ENCODE assay signal across 19 mouse cellular contexts in the genomic region with DNA sequence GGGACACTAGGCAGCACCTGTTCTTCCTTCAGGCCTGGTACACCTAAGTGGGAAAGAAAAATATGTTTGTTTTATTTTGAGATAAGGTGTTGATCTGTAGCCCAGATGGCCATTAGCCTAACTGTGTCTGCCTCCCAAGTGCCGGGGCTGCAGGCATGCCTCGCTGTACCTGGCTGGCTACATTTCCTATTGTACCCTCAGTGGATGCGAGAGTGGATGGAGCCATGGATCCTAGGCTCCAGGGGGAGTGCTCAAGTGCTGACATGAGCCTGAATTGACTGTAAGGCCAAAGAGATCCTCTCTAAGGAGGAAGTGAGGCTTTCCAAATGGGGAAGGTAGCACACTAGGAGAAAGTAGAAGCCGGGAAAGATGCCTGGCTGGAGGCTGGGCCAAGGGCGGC. TPM values are rescaled to one million over a fixed set of nuclear protein-coding genes. Genes with fewer than 3 reads are reported as not detected.
DNase-seq lines count a peak whose midpoint lies in the region; ATAC-seq lines count a peak whose summit lies in the region.
"Had no signal": no experiment of that assay in that cellular context is flagged by ENCODE, and none has a peak within 500 bp of the region (broad histone marks: within the 10 kb centered on the region; RNA-seq: fewer than 3 reads in every experiment).

No protein-coding gene starts in this region.

- no peaks in the 10 kb centered on the region for H3K9me3 ChIP-seq in heart, embryonic 14.5 days (ENCODE audit: control insufficient read depth, low read length)
- no peaks in the 10 kb centered on the region for H3K9me3 ChIP-seq in midbrain, embryonic 10.5 days (replicated peaks)
- H3K9me3 ChIP-seq in midbrain, embryonic 11.5 days (ENCODE audit: control insufficient read depth, low read length), result no peaks in the 10 kb centered on the region
- H3K9me3 ChIP-seq: embryonic facial prominence, embryonic 12.5 days; heart, embryonic 13.5 days; hindbrain, embryonic 13.5 days; intestine, embryonic 15.5 days had no signal

- no peak for DNase-seq in heart, adult 8-10 months (ENCODE audit: low spot score)
- no peak for DNase-seq in midbrain, embryonic 10.5 days (ENCODE audit: low spot score)
- DNase-seq in midbrain, embryonic 11.5 days (ENCODE audit: low spot score, missing footprints), result no peak
- DNase-seq in cerebellum, adult 11 months, result no peak
- DNase-seq: adrenal gland, adult 8-10 months; adrenal gland, postnatal 36 days; cerebellum, adult 8-10 months; cerebellum, postnatal 14 days; embryo, embryonic 11 days; gastrocnemius, postnatal 36 days; heart, postnatal 10 days; heart, postnatal 4 days had no signal

- peaks cover 24% of the 10 kb centered on the region for H3K36me3 ChIP-seq in heart, embryonic 14.5 days (ENCODE audit: control insufficient read depth, insufficient read depth, low read length)
- H3K36me3 ChIP-seq in midbrain, embryonic 10.5 days, result peaks cover 23% of the 10 kb centered on the region
- H3K36me3 ChIP-seq in midbrain, embryonic 11.5 days (ENCODE audit: control insufficient read depth, insufficient read depth, low read length), result peaks cover 9% of the 10 kb centered on the region

- no peak overlapping the region for H3K4me3 ChIP-seq in heart, embryonic 14.5 days (ENCODE audit: control insufficient read depth in 1 of 2, insufficient read depth in 1 of 2, low read depth in 1 of 2, low read length in 2 of 2)
- no peak overlapping the region for H3K4me3 ChIP-seq in midbrain, embryonic 10.5 days
- no peak overlapping the region for H3K4me3 ChIP-seq in midbrain, embryonic 11.5 days (ENCODE audit: low read depth, low read length)

- WGBS in heart, embryonic 14.5 days, result 71% methylated on average over 5 of the region's 5 CpGs
- WGBS in midbrain, embryonic 10.5 days, result 81% methylated on average over 5 of the region's 5 CpGs
- 82% methylated on average over 5 of the region's 5 CpGs for WGBS in midbrain, embryonic 11.5 days

- no peak for ATAC-seq in heart, embryonic 14.5 days (ENCODE audit: insufficient number of reproducible peaks, insufficient read depth, low FRiP score, low read depth)
- no peak for ATAC-seq in midbrain, embryonic 11.5 days (ENCODE audit: low FRiP score)
- 0 out of 2 replicates have a peak, but pooled peaks have one; percentile 3 for ATAC-seq in megakaryocyte, adult 5-6 weeks (ENCODE audit: poor library complexity, severe bottlenecking)
- ATAC-seq: intestine, embryonic 15.5 days had no signal

- H3K4me1 ChIP-seq in heart, embryonic 14.5 days (ENCODE audit: control insufficient read depth in 2 of 2, insufficient read depth in 2 of 2, low read length in 2 of 2), result peaks cover 17 to 38% of the 10 kb centered on the region in 2 experiments
- peaks cover 70% of the 10 kb centered on the region for H3K4me1 ChIP-seq in midbrain, embryonic 10.5 days
- peaks cover 25% of the 10 kb centered on the region for H3K4me1 ChIP-seq in midbrain, embryonic 11.5 days (ENCODE audit: control insufficient read depth, insufficient read depth, low read length)

- H3K9ac ChIP-seq in heart, embryonic 14.5 days (ENCODE audit: low read length), result 0 out of 2 replicates have a peak overlapping the region, but pooled peaks have one; percentile 3
- no peak overlapping the region for H3K9ac ChIP-seq in midbrain, embryonic 11.5 days (ENCODE audit: low read length)
- H3K9ac ChIP-seq: embryonic facial prominence, embryonic 12.5 days; intestine, embryonic 15.5 days had no signal

- H3K4me2 ChIP-seq in heart, embryonic 14.5 days (ENCODE audit: low read length), result no peak overlapping the region
- no peak overlapping the region for H3K4me2 ChIP-seq in midbrain, embryonic 11.5 days

- H3K27me3 ChIP-seq in heart, embryonic 14.5 days (ENCODE audit: control insufficient read depth, insufficient read depth, low read length), result peaks cover 12% of the 10 kb centered on the region
- H3K27me3 ChIP-seq in midbrain, embryonic 10.5 days (ENCODE audit: low read depth, poor library complexity, severe bottlenecking), result peaks cover 56% of the 10 kb centered on the region
- peaks cover 26% of the 10 kb centered on the region for H3K27me3 ChIP-seq in midbrain, embryonic 11.5 days (ENCODE audit: control insufficient read depth, insufficient read depth, low read length)
- H3K27me3 ChIP-seq: intestine, embryonic 15.5 days had no signal

- no peak overlapping the region for H3K27ac ChIP-seq in heart, embryonic 14.5 days (replicated peaks in 1 of 2; ENCODE audit: control insufficient read depth in 1 of 2, insufficient read depth in 1 of 2, low read depth in 2 of 2, low read length in 2 of 2)
- H3K27ac ChIP-seq in midbrain, embryonic 10.5 days (replicated peaks), result 0 out of 2 replicates have a peak overlapping the region, but pooled peaks have one; percentile 5
- no peak overlapping the region for H3K27ac ChIP-seq in midbrain, embryonic 11.5 days (ENCODE audit: low read depth, low read length)
- H3K27ac ChIP-seq: embryonic facial prominence, embryonic 12.5 days; heart, embryonic 13.5 days; hindbrain, embryonic 13.5 days; intestine, embryonic 15.5 days had no signal

RNA-seq across cellular contexts. Expression of a gene that starts 0.9 kb away (rescaled TPM):
- polyA plus RNA-seq in heart, embryonic 14.5 days (2014; fragmentation: Nextera tagmentation; extraction: Ambion mirVana), result 0.27 TPM in 1 of 2 replicates, not detected in the other
- total RNA-seq in heart, adult 8-10 months (2022), result under 1 TPM in 2 of 4 experiments, not detected in 2; 0.35 to 0.40 TPM
- polyA plus RNA-seq in midbrain, embryonic 10.5 days (2016; fragmentation: Nextera tagmentation; extraction: Ambion mirVana), result 0.75 and 1.1 TPM in 2 replicates
- polyA plus RNA-seq in midbrain, embryonic 11.5 days (2014; fragmentation: Nextera tagmentation; extraction: Ambion mirVana), result 0.33 and 0.49 TPM in 2 replicates
- not detected in 2 replicates for total RNA-seq in megakaryocyte, adult 5-6 weeks (2015)
- total RNA-seq in megakaryocyte, adult 5-6 weeks (2017), result not detected in 2 replicates
- total RNA-seq: common myeloid progenitor, adult 5-6 weeks; gastrocnemius, postnatal 36 days; heart, postnatal 10 days had no signal
- polyA plus RNA-seq: heart, embryonic 13.5 days had no signal

RNA-seq across cellular contexts. Expression of a gene that starts 3.4 kb away (rescaled TPM):
- 42.5 and 47.7 TPM in 2 replicates for polyA plus RNA-seq in heart, embryonic 14.5 days (2014; fragmentation: Nextera tagmentation; extraction: Ambion mirVana)
- 10 to 100 TPM; 12.9 to 14.9 (median 14.4) TPM for total RNA-seq in heart, adult 8-10 months (2022)
- 54.2 and 54.8 TPM in 2 replicates for polyA plus RNA-seq in midbrain, embryonic 10.5 days (2016; fragmentation: Nextera tagmentation; extraction: Ambion mirVana)
- 40.5 and 44.0 TPM in 2 replicates for polyA plus RNA-seq in midbrain, embryonic 11.5 days (2014; fragmentation: Nextera tagmentation; extraction: Ambion mirVana)
- 34.3 and 37.7 TPM in 2 replicates for total RNA-seq in megakaryocyte, adult 5-6 weeks (2015)
- total RNA-seq in megakaryocyte, adult 5-6 weeks (2017), result 46.7 and 57.3 TPM in 2 replicates

RNA-seq across cellular contexts. Expression of a gene that starts 5.9 kb away (rescaled TPM):
- 28.4 and 31.6 TPM in 2 replicates for polyA plus RNA-seq in heart, embryonic 14.5 days (2014; fragmentation: Nextera tagmentation; extraction: Ambion mirVana)
- total RNA-seq in heart, adult 8-10 months (2022), result 10 to 100 TPM; 18.4 to 22.6 (median 21.2) TPM
- 37.1 and 40.4 TPM in 2 replicates for polyA plus RNA-seq in midbrain, embryonic 10.5 days (2016; fragmentation: Nextera tagmentation; extraction: Ambion mirVana)
- polyA plus RNA-seq in midbrain, embryonic 11.5 days (2014; fragmentation: Nextera tagmentation; extraction: Ambion mirVana), result 39.1 and 43.3 TPM in 2 replicates
- total RNA-seq in megakaryocyte, adult 5-6 weeks (2015), result 8.3 and 12.5 TPM in 2 replicates
- total RNA-seq in megakaryocyte, adult 5-6 weeks (2017), result 15.7 and 18.9 TPM in 2 replicates

RNA-seq across cellular contexts. Expression of a gene that starts 6.0 kb away (rescaled TPM):
- polyA plus RNA-seq in heart, embryonic 14.5 days (2014; fragmentation: Nextera tagmentation; extraction: Ambion mirVana), result 17.6 and 22.8 TPM in 2 replicates
- 1 to 10 TPM; 5.1 to 6.3 (median 5.4) TPM for total RNA-seq in heart, adult 8-10 months (2022)
- polyA plus RNA-seq in midbrain, embryonic 10.5 days (2016; fragmentation: Nextera tagmentation; extraction: Ambion mirVana), result 20.5 and 22.6 TPM in 2 replicates
- 18.3 and 18.9 TPM in 2 replicates for polyA plus RNA-seq in midbrain, embryonic 11.5 days (2014; fragmentation: Nextera tagmentation; extraction: Ambion mirVana)
- 12.8 and 15.5 TPM in 2 replicates for total RNA-seq in megakaryocyte, adult 5-6 weeks (2015)
- total RNA-seq in megakaryocyte, adult 5-6 weeks (2017), result 14.2 and 21.7 TPM in 2 replicates

RNA-seq across cellular contexts. Expression of a gene that starts 14.2 kb away (rescaled TPM):
- polyA plus RNA-seq in heart, embryonic 14.5 days (2014; fragmentation: Nextera tagmentation; extraction: Ambion mirVana), result 38.6 and 39.7 TPM in 2 replicates
- total RNA-seq in heart, adult 8-10 months (2022), result 10 to 100 TPM; 21.2 to 25.6 (median 22.2) TPM
- polyA plus RNA-seq in midbrain, embryonic 10.5 days (2016; fragmentation: Nextera tagmentation; extraction: Ambion mirVana), result 38.6 and 39.5 TPM in 2 replicates
- 40.9 and 44.6 TPM in 2 replicates for polyA plus RNA-seq in midbrain, embryonic 11.5 days (2014; fragmentation: Nextera tagmentation; extraction: Ambion mirVana)
- 6.8 and 9.3 TPM in 2 replicates for total RNA-seq in megakaryocyte, adult 5-6 weeks (2015)
- total RNA-seq in megakaryocyte, adult 5-6 weeks (2017), result 14.8 and 15.2 TPM in 2 replicates
